ENCODE assay signal across 8 mouse cellular contexts in genomic region chr11:68555918-68556584, GRCm38 (mm10). TPM values are rescaled to one million over a fixed set of nuclear protein-coding genes. Genes with fewer than 3 reads are reported as not detected.
DNase-seq lines count a peak whose midpoint lies in the region; ATAC-seq and TF ChIP-seq lines count a peak whose summit lies in the region.

TSS of gene Mfsd6l (plus strand) at chr11:68556186.

- peaks cover 11% of the 10 kb centered on the region for H3K27me3 ChIP-seq in hindbrain, embryonic 14.5 days (ENCODE audit: control insufficient read depth, insufficient read depth, low read length)

- TF ChIP-seq CTCF in olfactory bulb, adult 2 months (IDR thresholded peaks at IDR 0.05; ENCODE audit: insufficient read depth, low read depth, low read length) = no peak

- no peaks in the 10 kb centered on the region; the same call in 1 of the 2 replicates for H3K9me3 ChIP-seq in hindbrain, embryonic 14.5 days (ENCODE audit: control insufficient read depth, low read length)

- DNase-seq in ovary, adult 18-20 months (ENCODE audit: low spot score) = peak; percentile 27
- no peak for DNase-seq in ovary, postnatal 10 days (ENCODE audit: low spot score)
- DNase-seq in hindbrain, embryonic 14.5 days (ENCODE audit: low spot score) = no peak
- peak; percentile 17 for DNase-seq in liver
- no peak for DNase-seq in layer of hippocampus, adult 9-10 months (ENCODE audit: low spot score)
- DNase-seq in frontal cortex, postnatal 10 days (ENCODE audit: low spot score in 2 of 2) = no peak
- DNase-seq in spleen, postnatal 10 days (ENCODE audit: low spot score in 2 of 2) = no peak

- H3K4me1 ChIP-seq in hindbrain, embryonic 14.5 days (replicated peaks; ENCODE audit: control insufficient read depth, insufficient read depth, low read length) = peaks cover 3% of the 10 kb centered on the region; the same call in 1 of the 2 replicates
- H3K4me1 ChIP-seq in olfactory bulb, adult 2 months (ENCODE audit: control insufficient read depth, insufficient read depth, low read length) = peaks cover 16% of the 10 kb centered on the region

- H3K27ac ChIP-seq in hindbrain, embryonic 14.5 days = no peak within 1 kb of the TSS
- H3K27ac ChIP-seq in olfactory bulb, adult 2 months (ENCODE audit: insufficient read depth, low read depth, low read length) = no peak within 1 kb of the TSS

- 0 out of 2 replicates have a peak, but pooled peaks have one; percentile 23 for TF ChIP-seq POLR2A in olfactory bulb, adult 2 months (IDR thresholded peaks at IDR 0.05; ENCODE audit: insufficient read depth, low read depth, low read length)

- no peak within 1 kb of the TSS for H3K9ac ChIP-seq in hindbrain, embryonic 14.5 days

- 11% methylated on average over 33 of the region's 37 CpGs for WGBS in hindbrain, embryonic 14.5 days
- WGBS in olfactory bulb, adult 2 months = 11% methylated on average over 37 of the region's 37 CpGs

- no peak for ATAC-seq in hindbrain, embryonic 14.5 days (ENCODE audit: low FRiP score)

- peak within 1 kb of the TSS; percentile 44 for H3K4me2 ChIP-seq in hindbrain, embryonic 14.5 days (replicated peaks)

- no peaks in the 10 kb centered on the region for H3K36me3 ChIP-seq in hindbrain, embryonic 14.5 days (replicated peaks; ENCODE audit: control insufficient read depth, insufficient read depth)

- peak within 1 kb of the TSS; percentile 18; the same call in 1 of the 2 replicates for H3K4me3 ChIP-seq in hindbrain, embryonic 14.5 days (replicated peaks; ENCODE audit: low read length)
- no peak within 1 kb of the TSS for H3K4me3 ChIP-seq in olfactory bulb, adult 2 months (ENCODE audit: insufficient read depth, low read depth, low read length)

RNA-seq across cellular contexts. Expression of gene Mfsd6l, which starts in this region (rescaled TPM):
- polyA plus RNA-seq in hindbrain, embryonic 14.5 days (2014; fragmentation: Nextera tagmentation; extraction: Ambion mirVana) = not detected in 2 replicates
- polyA plus RNA-seq in olfactory bulb, adult 2 months (2012; ENCODE audit: insufficient read depth, insufficient read length, low replicate concordance, missing spikeins) = not detected in 2 replicates

Comparison
In these comparisons a context has a peak if more than half of its experiments do, and no peak if none do; other contexts are left out.
1. DNase-seq: peak in ovary, adult 18-20 months (single experiment) and liver (single experiment); none in ovary, postnatal 10 days (single experiment), hindbrain, embryonic 14.5 days (single experiment), layer of hippocampus, adult 9-10 months (single experiment), frontal cortex, postnatal 10 days (0 of 2) and spleen, postnatal 10 days (0 of 2).